Mouse (Mus musculus): ENCODE results near the gene Was. TPM values are rescaled to one million over a fixed set of nuclear protein-coding genes. Genes with fewer than 3 reads are reported as not detected.

Gene Was
- polyA plus RNA-seq, 1 experiment from 2014 or later, result 0.19 TPM

- ATAC-seq, result no peak
- Histone ChIP-seq H3K36me3 (ENCODE audit: control insufficient read depth, insufficient read depth, low read length) (no peaks in the 10 kb centered on the region), H3K27ac (ENCODE audit: low read length) (no peak overlapping the region), H3K4me1 (ENCODE audit: control insufficient read depth, insufficient read depth, low read length) (no peaks in the 10 kb centered on the region), H3K4me2 (ENCODE audit: low read length) (no peak overlapping the region), H3K27me3 (ENCODE audit: control insufficient read depth, insufficient read depth, low read depth, low read length) (no peaks in the 10 kb centered on the region), H3K4me3 (ENCODE audit: low read depth, low read length) (no peak overlapping the region), H3K9me3 (replicated peaks; ENCODE audit: control insufficient read depth, low read length, poor library complexity, severe bottlenecking) (no peaks in the 10 kb centered on the region), H3K9ac (ENCODE audit: low read depth, low read length) (no peak overlapping the region)
- 72% methylated on average over 1 of the region's 1 CpGs for WGBS
These were observed 57.3 kb downstream of the Was start for GRCm38 (mm10) chrX:8033009-8033408.

Other genes starting within 250 kb of the Was start
- gene Otud5, start 249.1 kb downstream of the Was start, polyA plus RNA-seq (2015; fragmentation: Nextera tagmentation; extraction: Ambion mirVana), result 41.8 and 42.0 TPM in 2 replicates
- gene Pim2, start 212.2 kb downstream of the Was start, polyA plus RNA-seq (2015; fragmentation: Nextera tagmentation; extraction: Ambion mirVana), result 23.6 and 27.2 TPM in 2 replicates
- 44.9 and 45.2 TPM in 2 replicates for gene Slc35a2, start 206.5 kb downstream of the Was start, polyA plus RNA-seq (2015; fragmentation: Nextera tagmentation; extraction: Ambion mirVana)
- 228 and 250 TPM in 2 replicates for gene Pqbp1, start 191.2 kb downstream of the Was start, polyA plus RNA-seq (2015; fragmentation: Nextera tagmentation; extraction: Ambion mirVana)
- gene Timm17b, start 191.1 kb downstream of the Was start, polyA plus RNA-seq (2015; fragmentation: Nextera tagmentation; extraction: Ambion mirVana), result 166 and 167 TPM in 2 replicates
- gene Gm10491, start 182.7 kb downstream of the Was start, polyA plus RNA-seq (2015; fragmentation: Nextera tagmentation; extraction: Ambion mirVana), result not detected in 2 replicates
- not detected in 2 replicates for gene Gm10490, start 181.0 kb downstream of the Was start, polyA plus RNA-seq (2015; fragmentation: Nextera tagmentation; extraction: Ambion mirVana)
- 288 and 302 TPM in 2 replicates for gene Pcsk1n, start 170.7 kb downstream of the Was start, polyA plus RNA-seq (2015; fragmentation: Nextera tagmentation; extraction: Ambion mirVana)
- gene Eras, start 161.9 kb downstream of the Was start, polyA plus RNA-seq (2015; fragmentation: Nextera tagmentation; extraction: Ambion mirVana), result not detected in 2 replicates
- 75.6 and 77.9 TPM in 2 replicates for gene Hdac6, start 142.6 kb downstream of the Was start, polyA plus RNA-seq (2015; fragmentation: Nextera tagmentation; extraction: Ambion mirVana)
- gene Gata1, start 112.4 kb downstream of the Was start, polyA plus RNA-seq (2015; fragmentation: Nextera tagmentation; extraction: Ambion mirVana), result 0.18 and 0.19 TPM in 2 replicates
- 0.56 and 0.58 TPM in 2 replicates for gene Glod5, start 72.0 kb downstream of the Was start, polyA plus RNA-seq (2015; fragmentation: Nextera tagmentation; extraction: Ambion mirVana)
- 39.1 and 44.6 TPM in 2 replicates for gene Suv39h1, start 15.7 kb downstream of the Was start, polyA plus RNA-seq (2015; fragmentation: Nextera tagmentation; extraction: Ambion mirVana)
- 70.5 and 72.8 TPM in 2 replicates for gene Wdr13, start 42.4 kb upstream of the Was start, polyA plus RNA-seq (2015; fragmentation: Nextera tagmentation; extraction: Ambion mirVana)
- gene Rbm3, start 55.4 kb upstream of the Was start, polyA plus RNA-seq (2015; fragmentation: Nextera tagmentation; extraction: Ambion mirVana), result 286 and 306 TPM in 2 replicates
- gene Tbc1d25, start 85.7 kb upstream of the Was start, polyA plus RNA-seq (2015; fragmentation: Nextera tagmentation; extraction: Ambion mirVana), result 24.4 and 24.8 TPM in 2 replicates
- gene Ebp, start 103.0 kb upstream of the Was start, polyA plus RNA-seq (2015; fragmentation: Nextera tagmentation; extraction: Ambion mirVana), result 31.7 and 35.1 TPM in 2 replicates
- 45.5 and 47.1 TPM in 2 replicates for gene Porcn, start 116.0 kb upstream of the Was start, polyA plus RNA-seq (2015; fragmentation: Nextera tagmentation; extraction: Ambion mirVana)
- 46.6 and 48.9 TPM in 2 replicates for gene Ftsj1, start 161.9 kb upstream of the Was start, polyA plus RNA-seq (2015; fragmentation: Nextera tagmentation; extraction: Ambion mirVana)
- gene Slc38a5, start 180.6 kb upstream of the Was start, polyA plus RNA-seq (2015; fragmentation: Nextera tagmentation; extraction: Ambion mirVana), result 37.7 and 41.5 TPM in 2 replicates
- not detected in 2 replicates for gene Ssxb10, start 236.9 kb upstream of the Was start, polyA plus RNA-seq (2015; fragmentation: Nextera tagmentation; extraction: Ambion mirVana)